Mouse (Mus musculus) layer of hippocampus, adult 11-12 months (tissue): ENCODE results near the gene Cyp2d26.

ENCODE experiments used
- DNase-seq: peaks from one replicate; pipeline ENCODE4 v3.0.0; 2022; ENCODE audit warnings: low spot score

Cyp2d26 gene

GRCm38 (mm10) chr15:82763631-82764420 lies 30.3 kb downstream of the Cyp2d26 start, which contains the start of gene Cyp2d40:
TSS of gene Cyp2d40 (minus strand) at chr15:82764183.
- DNase-seq = no peak

- DNase-seq = no peak
These were observed 46.0 kb downstream of the Cyp2d26 start for GRCm38 (mm10) chr15:82748141-82748540.

- no peak for DNase-seq
These were observed 46.6 kb downstream of the Cyp2d26 start for GRCm38 (mm10) chr15:82747516-82747915.
